Mouse (Mus musculus): ENCODE results near the gene Mcoln2. TPM values are rescaled to one million over a fixed set of nuclear protein-coding genes. Genes with fewer than 3 reads are reported as not detected.

Gene Mcoln2
- total and polyA plus RNA-seq, 3 experiments, result 0.66 TPM; not detected in 2

- Histone ChIP-seq H3K4me1 (ENCODE audit: insufficient read depth, low read depth, low read length) (no peaks in the 10 kb centered on the region), H3K4me3 (ENCODE audit: low read depth, low read length) (no peak overlapping the region), H3K36me3 (replicated peaks) (no peaks in the 10 kb centered on the region), H3K9me3 (replicated peaks) (no peaks in the 10 kb centered on the region), H3K27me3 (ENCODE audit: insufficient read depth, low read length) (no peaks in the 10 kb centered on the region)
- no peak for DNase-seq (ENCODE audit: low spot score)
- no peak for TF ChIP-seq CTCF (IDR thresholded peaks at IDR 0.05; ENCODE audit: low read depth, low read length)
- no peak for TF ChIP-seq GATA2 (IDR thresholded peaks at IDR 0.05; ENCODE audit: borderline replicate concordance, low read depth, low read length)
- TF ChIP-seq POLR2AphosphoS5 (IDR thresholded peaks at IDR 0.05; ENCODE audit: insufficient replicate concordance, low read depth, low read length), result no peak
- TF ChIP-seq GATA1 (IDR thresholded peaks at IDR 0.05; ENCODE audit: borderline replicate concordance, low read length), result no peak
- TF ChIP-seq TAL1 (conservative IDR thresholded peaks at IDR 0.05; ENCODE audit: low read depth, low read length), result no peak
- ATAC-seq (ENCODE audit: extremely low read depth, insufficient number of reproducible peaks, low FRiP score, poor library complexity, severe bottlenecking), result no peak
Observed at GRCm38 (mm10) chr3:146122125-146122420, 27.6 kb upstream of the Mcoln2 start.

- Histone ChIP-seq H3K4me1 (ENCODE audit: insufficient read depth, low read depth, low read length) (no peaks in the 10 kb centered on the region; the same call in 1 of the 2 replicates), H3K4me3 (ENCODE audit: low read depth, low read length) (no peak overlapping the region), H3K9me3 (replicated peaks) (no peaks in the 10 kb centered on the region), H3K27me3 (ENCODE audit: insufficient read depth, low read length) (no peaks in the 10 kb centered on the region), H3K36me3 (replicated peaks) (no peaks in the 10 kb centered on the region)
- DNase-seq (ENCODE audit: low spot score), result no peak
- no peak for ATAC-seq (ENCODE audit: extremely low read depth, insufficient number of reproducible peaks, low FRiP score, poor library complexity, severe bottlenecking)
- TF ChIP-seq GATA2 (IDR thresholded peaks at IDR 0.05; ENCODE audit: borderline replicate concordance, low read depth, low read length) (no peak), GATA1 (IDR thresholded peaks at IDR 0.05; ENCODE audit: borderline replicate concordance, low read length) (no peak), POLR2AphosphoS5 (IDR thresholded peaks at IDR 0.05; ENCODE audit: insufficient replicate concordance, low read depth, low read length) (no peak), CTCF (IDR thresholded peaks at IDR 0.05; ENCODE audit: low read depth, low read length) (no peak), TAL1 (conservative IDR thresholded peaks at IDR 0.05; ENCODE audit: low read depth, low read length) (no peak)
Observed at GRCm38 (mm10) chr3:146122807-146123463, 26.7 kb upstream of the Mcoln2 start.

GRCm38 (mm10) chr3:146123464-146123825 is 26.2 kb upstream of the Mcoln2 start:
- H3K9me3 ChIP-seq (replicated peaks), result no peaks in the 10 kb centered on the region
- TF ChIP-seq POLR2AphosphoS5 (IDR thresholded peaks at IDR 0.05; ENCODE audit: insufficient replicate concordance, low read depth, low read length) (no peak), CTCF (IDR thresholded peaks at IDR 0.05; ENCODE audit: low read depth, low read length) (no peak), TAL1 (conservative IDR thresholded peaks at IDR 0.05; ENCODE audit: low read depth, low read length) (no peak), GATA2 (IDR thresholded peaks at IDR 0.05; ENCODE audit: borderline replicate concordance, low read depth, low read length) (no peak), GATA1 (IDR thresholded peaks at IDR 0.05; ENCODE audit: borderline replicate concordance, low read length) (no peak)
- ATAC-seq (ENCODE audit: extremely low read depth, insufficient number of reproducible peaks, low FRiP score, poor library complexity, severe bottlenecking) (no peak), DNase-seq (ENCODE audit: low spot score) (no peak)
- H3K36me3 ChIP-seq (replicated peaks), result no peaks in the 10 kb centered on the region
- no peak overlapping the region for H3K4me3 ChIP-seq (ENCODE audit: low read depth, low read length)
- no peaks in the 10 kb centered on the region; the same call in 1 of the 2 replicates for H3K4me1 ChIP-seq (ENCODE audit: insufficient read depth, low read depth, low read length)
- H3K27me3 ChIP-seq (ENCODE audit: insufficient read depth, low read length), result no peaks in the 10 kb centered on the region

- H3K9me3 ChIP-seq (replicated peaks), result no peaks in the 10 kb centered on the region
- no peaks in the 10 kb centered on the region for H3K36me3 ChIP-seq (replicated peaks)
- TF ChIP-seq POLR2AphosphoS5 (IDR thresholded peaks at IDR 0.05; ENCODE audit: insufficient replicate concordance, low read depth, low read length) (no peak), TAL1 (conservative IDR thresholded peaks at IDR 0.05; ENCODE audit: low read depth, low read length) (no peak), GATA2 (IDR thresholded peaks at IDR 0.05; ENCODE audit: borderline replicate concordance, low read depth, low read length) (no peak), GATA1 (IDR thresholded peaks at IDR 0.05; ENCODE audit: borderline replicate concordance, low read length) (no peak), CTCF (IDR thresholded peaks at IDR 0.05; ENCODE audit: low read depth, low read length) (no peak)
- no peaks in the 10 kb centered on the region; the same call in 1 of the 2 replicates for H3K4me1 ChIP-seq (ENCODE audit: insufficient read depth, low read depth, low read length)
- H3K27me3 ChIP-seq (ENCODE audit: insufficient read depth, low read length), result no peaks in the 10 kb centered on the region; the same call in 1 of the 2 replicates
- H3K4me3 ChIP-seq (ENCODE audit: low read depth, low read length), result no peak overlapping the region
- DNase-seq (ENCODE audit: low spot score) (no peak), ATAC-seq (ENCODE audit: extremely low read depth, insufficient number of reproducible peaks, low FRiP score, poor library complexity, severe bottlenecking) (peak; percentile 52)
Observed at GRCm38 (mm10) chr3:146127205-146127604, 22.4 kb upstream of the Mcoln2 start.

- H3K27me3 ChIP-seq (ENCODE audit: insufficient read depth, low read length), result no peaks in the 10 kb centered on the region; the same call in 1 of the 2 replicates
- no peaks in the 10 kb centered on the region for H3K9me3 ChIP-seq (replicated peaks)
- H3K4me1 ChIP-seq (ENCODE audit: insufficient read depth, low read depth, low read length), result no peaks in the 10 kb centered on the region
- no peak overlapping the region for H3K4me3 ChIP-seq (ENCODE audit: low read depth, low read length)
- no peak for DNase-seq (ENCODE audit: low spot score)
- no peaks in the 10 kb centered on the region for H3K36me3 ChIP-seq (replicated peaks)
- TF ChIP-seq CTCF (IDR thresholded peaks at IDR 0.05; ENCODE audit: low read depth, low read length) (no peak), POLR2AphosphoS5 (IDR thresholded peaks at IDR 0.05; ENCODE audit: insufficient replicate concordance, low read depth, low read length) (no peak), TAL1 (conservative IDR thresholded peaks at IDR 0.05; ENCODE audit: low read depth, low read length) (no peak), GATA2 (IDR thresholded peaks at IDR 0.05; ENCODE audit: borderline replicate concordance, low read depth, low read length) (no peak), GATA1 (IDR thresholded peaks at IDR 0.05; ENCODE audit: borderline replicate concordance, low read length) (no peak)
- ATAC-seq (ENCODE audit: extremely low read depth, insufficient number of reproducible peaks, low FRiP score, poor library complexity, severe bottlenecking), result no peak
Observed at GRCm38 (mm10) chr3:146134834-146135233, 14.8 kb upstream of the Mcoln2 start.

- no peaks in the 10 kb centered on the region; the same call in 1 of the 2 replicates for H3K27me3 ChIP-seq (ENCODE audit: insufficient read depth, low read length)
- ATAC-seq (ENCODE audit: extremely low read depth, insufficient number of reproducible peaks, low FRiP score, poor library complexity, severe bottlenecking) (no peak), DNase-seq (ENCODE audit: low spot score) (no peak)
- no peaks in the 10 kb centered on the region for H3K4me1 ChIP-seq (ENCODE audit: insufficient read depth, low read depth, low read length)
- H3K9me3 ChIP-seq (replicated peaks), result no peaks in the 10 kb centered on the region
- H3K4me3 ChIP-seq (ENCODE audit: low read depth, low read length), result no peak overlapping the region
- no peak for TF ChIP-seq GATA1 (IDR thresholded peaks at IDR 0.05; ENCODE audit: borderline replicate concordance, low read length)
- TF ChIP-seq CTCF (IDR thresholded peaks at IDR 0.05; ENCODE audit: low read depth, low read length), result no peak
- TF ChIP-seq GATA2 (IDR thresholded peaks at IDR 0.05; ENCODE audit: borderline replicate concordance, low read depth, low read length), result no peak
- no peak for TF ChIP-seq TAL1 (conservative IDR thresholded peaks at IDR 0.05; ENCODE audit: low read depth, low read length)
- no peak for TF ChIP-seq POLR2AphosphoS5 (IDR thresholded peaks at IDR 0.05; ENCODE audit: insufficient replicate concordance, low read depth, low read length)
- H3K36me3 ChIP-seq (replicated peaks), result no peaks in the 10 kb centered on the region
Observed at GRCm38 (mm10) chr3:146135417-146135816, 14.2 kb upstream of the Mcoln2 start.
